Comparison of ENCODE assay signal across 25 mouse cellular contexts in genomic region chr13:83175086-83175485, GRCm38 (mm10).
DNase-seq lines count a peak whose midpoint lies in the region; ATAC-seq and TF ChIP-seq lines count a peak whose summit lies in the region.
"Had no signal": no experiment of that assay in that cellular context is flagged by ENCODE, and none has a peak within 500 bp of the region (broad histone marks: within the 10 kb centered on the region; RNA-seq: fewer than 3 reads in every experiment).

No protein-coding gene starts in this region.

- no peaks in the 10 kb centered on the region for H3K27me3 ChIP-seq in embryonic facial prominence, embryonic 11.5 days (ENCODE audit: control insufficient read depth, insufficient read depth, low read length)
- H3K27me3 ChIP-seq in embryonic facial prominence, embryonic 10.5 days (replicated peaks; ENCODE audit: low read depth, poor library complexity, severe bottlenecking), result no peaks in the 10 kb centered on the region
- H3K27me3 ChIP-seq in lung, embryonic 14.5 days (ENCODE audit: insufficient read depth, low read length), result no peaks in the 10 kb centered on the region
- no peaks in the 10 kb centered on the region for H3K27me3 ChIP-seq in lung, embryonic 16.5 days (ENCODE audit: control insufficient read depth, insufficient read depth, low read depth, low read length)
- H3K27me3 ChIP-seq in myocyte (ENCODE audit: control insufficient read depth, insufficient read depth, insufficient read length), result no peaks in the 10 kb centered on the region
- H3K27me3 ChIP-seq: CH12.LX; embryonic facial prominence, embryonic 13.5 days; forebrain, embryonic 13.5 days; forebrain, embryonic 15.5 days had no signal

- no peak for ATAC-seq in embryonic facial prominence, embryonic 11.5 days (replicated peaks; ENCODE audit: insufficient number of reproducible peaks, low FRiP score, low TSS enrichment, low read depth)
- ATAC-seq in lung, embryonic 14.5 days (ENCODE audit: insufficient read depth), result peak; percentile 62; the same call in 1 of the 2 replicates
- peak; percentile 67; the same call in 1 of the 2 replicates for ATAC-seq in lung, embryonic 16.5 days (ENCODE audit: low read depth)
- no peak for ATAC-seq in cerebellum, adult (ENCODE audit: insufficient number of reproducible peaks, low FRiP score, low TSS enrichment)
- ATAC-seq: CD4-positive, CD25-positive, alpha-beta regulatory T cell, adult 4 months; forebrain, embryonic 13.5 days; forebrain, embryonic 15.5 days; forebrain, postnatal 0 days had no signal

- 45% methylated on average over 2 of the region's 2 CpGs for WGBS in embryonic facial prominence, embryonic 11.5 days
- WGBS in embryonic facial prominence, embryonic 10.5 days, result 76% methylated on average over 2 of the region's 2 CpGs
- 44% methylated on average over 2 of the region's 2 CpGs for WGBS in lung, embryonic 14.5 days
- WGBS in lung, embryonic 16.5 days, result 40% methylated on average over 2 of the region's 2 CpGs
- WGBS in lung, adult 2 months, result 66% methylated on average over 2 of the region's 2 CpGs

- no peaks in the 10 kb centered on the region for H3K4me1 ChIP-seq in embryonic facial prominence, embryonic 11.5 days (ENCODE audit: control insufficient read depth, insufficient read depth, low read length)
- no peaks in the 10 kb centered on the region for H3K4me1 ChIP-seq in embryonic facial prominence, embryonic 10.5 days
- H3K4me1 ChIP-seq in lung, embryonic 14.5 days (ENCODE audit: insufficient read depth), result no peaks in the 10 kb centered on the region
- H3K4me1 ChIP-seq in lung, embryonic 16.5 days (replicated peaks; ENCODE audit: control insufficient read depth, insufficient read depth, low read length), result no peaks in the 10 kb centered on the region
- no peaks in the 10 kb centered on the region for H3K4me1 ChIP-seq in lung, adult 2 months (ENCODE audit: control insufficient read depth, insufficient read depth, low read length)
- H3K4me1 ChIP-seq: forebrain, embryonic 13.5 days; forebrain, embryonic 15.5 days had no signal

- H3ac ChIP-seq in myocyte (ENCODE audit: control insufficient read depth, insufficient read length), result no peak overlapping the region

- H3K79me2 ChIP-seq in myocyte (ENCODE audit: control insufficient read depth, insufficient read depth), result no peaks in the 10 kb centered on the region

- DNase-seq in embryonic facial prominence, embryonic 11.5 days (ENCODE audit: low spot score), result peak; percentile 61
- DNase-seq in embryonic facial prominence, embryonic 10.5 days (ENCODE audit: low spot score), result no peak
- peak; percentile 77 for DNase-seq in lung, embryonic 14.5 days
- DNase-seq in lung, postnatal 4 days, result no peak
- no peak for DNase-seq in lung, adult 2 months
- DNase-seq: adrenal gland, adult 2 months; adrenal gland, postnatal 10 days; adrenal gland, postnatal 25 days; B cell, adult 2 months; cerebellum, adult 18-20 months; cerebellum, adult 8-10 months; cerebellum, adult 9-11 months; cerebellum, postnatal 14 days; cerebellum, postnatal 36 days; embryo, embryonic 11 days; forebrain, postnatal 0 days had no signal

- H3K9me3 ChIP-seq in embryonic facial prominence, embryonic 11.5 days (replicated peaks; ENCODE audit: control insufficient read depth, low read length), result no peaks in the 10 kb centered on the region
- H3K9me3 ChIP-seq in embryonic facial prominence, embryonic 10.5 days, result no peaks in the 10 kb centered on the region
- no peaks in the 10 kb centered on the region for H3K9me3 ChIP-seq in lung, embryonic 14.5 days (ENCODE audit: low read depth, low read length)
- H3K9me3 ChIP-seq in lung, embryonic 16.5 days (ENCODE audit: control insufficient read depth, low read length), result no peaks in the 10 kb centered on the region
- H3K9me3 ChIP-seq: embryonic facial prominence, embryonic 13.5 days; forebrain, embryonic 13.5 days; forebrain, embryonic 15.5 days; G1E had no signal

- H3K27ac ChIP-seq in embryonic facial prominence, embryonic 11.5 days (replicated peaks; ENCODE audit: low read depth, low read length), result no peak overlapping the region
- no peak overlapping the region for H3K27ac ChIP-seq in embryonic facial prominence, embryonic 10.5 days (replicated peaks)
- no peak overlapping the region for H3K27ac ChIP-seq in lung, embryonic 14.5 days (ENCODE audit: low read depth)
- no peak overlapping the region for H3K27ac ChIP-seq in lung, embryonic 16.5 days (ENCODE audit: low read length)
- H3K27ac ChIP-seq: embryonic facial prominence, embryonic 13.5 days; forebrain, embryonic 13.5 days; forebrain, embryonic 15.5 days had no signal

- H3K4me2 ChIP-seq in embryonic facial prominence, embryonic 11.5 days (ENCODE audit: low read depth, low read length), result no peak overlapping the region
- no peak overlapping the region for H3K4me2 ChIP-seq in lung, embryonic 14.5 days
- H3K4me2 ChIP-seq in lung, embryonic 16.5 days (ENCODE audit: low read depth, low read length), result no peak overlapping the region
- H3K4me2 ChIP-seq in myocyte (ENCODE audit: low read depth), result peak overlapping the region; percentile 32
- H3K4me2 ChIP-seq: embryonic facial prominence, embryonic 13.5 days; forebrain, embryonic 13.5 days; forebrain, embryonic 15.5 days had no signal

- H3K9ac ChIP-seq in embryonic facial prominence, embryonic 11.5 days (replicated peaks; ENCODE audit: low read length), result no peak overlapping the region
- H3K9ac ChIP-seq in lung, embryonic 14.5 days, result no peak overlapping the region
- no peak overlapping the region for H3K9ac ChIP-seq in lung, embryonic 16.5 days (ENCODE audit: low read length)
- H3K9ac ChIP-seq: embryonic facial prominence, embryonic 13.5 days; forebrain, embryonic 13.5 days; forebrain, embryonic 15.5 days; forebrain, postnatal 0 days had no signal

- no peak overlapping the region for H3K4me3 ChIP-seq in embryonic facial prominence, embryonic 11.5 days (ENCODE audit: low read depth, low read length)
- H3K4me3 ChIP-seq in embryonic facial prominence, embryonic 10.5 days, result no peak overlapping the region
- no peak overlapping the region for H3K4me3 ChIP-seq in lung, embryonic 14.5 days (ENCODE audit: low read depth, low read length)
- H3K4me3 ChIP-seq in lung, embryonic 16.5 days (ENCODE audit: low read length), result no peak overlapping the region
- H3K4me3 ChIP-seq in lung, adult 2 months (replicated peaks; ENCODE audit: extremely low read depth, low read depth, low read length), result no peak overlapping the region
- H3K4me3 ChIP-seq in myocyte, result no peak overlapping the region
- H3K4me3 ChIP-seq: embryonic facial prominence, embryonic 13.5 days; forebrain, embryonic 13.5 days; forebrain, embryonic 15.5 days had no signal

- TF ChIP-seq POLR2A in lung, adult 2 months (IDR thresholded peaks at IDR 0.05; ENCODE audit: borderline replicate concordance, extremely low read depth, low read depth, low read length), result no peak
- no peak for TF ChIP-seq POLR2A in myocyte (IDR thresholded peaks at IDR 0.05; ENCODE audit: insufficient read length, low read depth)

- TF ChIP-seq CTCF in lung, embryonic 14.5 days (IDR thresholded peaks at IDR 0.05; ENCODE audit: low read depth), result no peak
- no peak for TF ChIP-seq CTCF in lung, adult 2 months (IDR thresholded peaks at IDR 0.05; ENCODE audit: insufficient read depth, low read length)

- H3K36me3 ChIP-seq in embryonic facial prominence, embryonic 11.5 days (replicated peaks; ENCODE audit: control insufficient read depth, insufficient read depth, low read depth, low read length), result no peaks in the 10 kb centered on the region
- H3K36me3 ChIP-seq in embryonic facial prominence, embryonic 10.5 days (replicated peaks), result no peaks in the 10 kb centered on the region
- H3K36me3 ChIP-seq in lung, embryonic 14.5 days (ENCODE audit: insufficient read depth), result no peaks in the 10 kb centered on the region
- no peaks in the 10 kb centered on the region for H3K36me3 ChIP-seq in lung, embryonic 16.5 days (ENCODE audit: control insufficient read depth, insufficient read depth, low read length)
- H3K36me3 ChIP-seq in myocyte (ENCODE audit: control insufficient read depth, insufficient read depth), result no peaks in the 10 kb centered on the region
- H3K36me3 ChIP-seq: embryonic facial prominence, embryonic 13.5 days; forebrain, embryonic 15.5 days; G1E had no signal

TF ChIP-seq in myocyte, 11 proteins besides CTCF, POLR2A, EP300 and RAD21:
- TF ChIP-seq TCF3 (IDR thresholded peaks at IDR 0.05; ENCODE audit: insufficient read length, low read depth) (no peak), POLR2AphosphoS2 (IDR thresholded peaks at IDR 0.05; ENCODE audit: insufficient read length, low read depth) (no peak), MYOD1 (IDR thresholded peaks at IDR 0.05; ENCODE audit: control insufficient read depth in 1 of 3, insufficient read length in 2 of 3, low read depth in 2 of 3) (no peak), MYOG (IDR thresholded peaks at IDR 0.05; ENCODE audit: control insufficient read depth in 1 of 3, insufficient read depth in 1 of 3, insufficient read length in 2 of 3, low read depth in 2 of 3) (no peak), MAX (IDR thresholded peaks at IDR 0.05; ENCODE audit: low read depth) (no peak), USF1 (IDR thresholded peaks at IDR 0.05; ENCODE audit: low read depth) (no peak), CEBPB (IDR thresholded peaks at IDR 0.05; ENCODE audit: insufficient read depth, poor library complexity, severe bottlenecking) (no peak)

Comparison
In these comparisons a context has a peak if more than half of its experiments do, and no peak if none do; other contexts are left out.
1. DNase-seq: peak in embryonic facial prominence, embryonic 11.5 days (single experiment) and lung, embryonic 14.5 days (single experiment); none in embryonic facial prominence, embryonic 10.5 days (single experiment), lung, postnatal 4 days (0 of 2) and lung, adult 2 months (single experiment).
2. ATAC-seq: peak in lung, embryonic 14.5 days (single experiment) and lung, embryonic 16.5 days (single experiment); none in embryonic facial prominence, embryonic 11.5 days (single experiment) and cerebellum, adult (single experiment).